Mouse (Mus musculus): ENCODE measurements around the gene Ttc41. TPM values are rescaled to one million over a fixed set of nuclear protein-coding genes. Genes with fewer than 3 reads are reported as not detected.

The Ttc41 gene
- polyA plus RNA-seq, 1 experiment = 1.8 TPM

DNA sequence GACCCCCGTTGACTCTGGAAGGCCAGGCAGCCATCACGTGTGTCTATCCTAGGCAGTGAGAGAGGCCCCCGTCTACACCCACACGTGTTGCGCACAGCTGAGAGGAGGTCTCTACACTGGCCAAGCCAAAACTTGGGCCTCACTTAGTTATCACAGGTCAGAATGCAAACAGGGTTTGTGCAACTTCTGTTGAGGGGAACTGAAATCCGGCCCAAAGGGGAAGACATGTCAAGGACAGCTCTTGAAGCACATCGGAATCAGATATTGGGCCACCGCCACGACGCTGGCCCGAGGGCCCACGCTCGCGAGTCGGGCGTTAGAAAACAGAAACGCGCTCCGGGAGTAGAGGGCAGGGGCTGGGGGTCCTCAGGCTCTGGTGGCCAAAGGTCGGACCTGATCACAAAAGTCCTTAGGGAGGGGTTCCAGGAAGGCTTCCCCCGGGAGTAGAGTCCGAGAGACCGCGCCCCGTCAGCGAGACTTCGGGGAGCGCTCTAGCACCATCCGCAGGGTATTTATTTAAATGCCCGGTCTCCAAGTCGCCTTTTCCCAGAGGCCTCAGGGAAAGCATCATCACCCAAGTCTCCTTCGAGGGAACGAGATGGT lies 921 bp upstream of the Ttc41 start:
- TF ChIP-seq CTCF (IDR thresholded peaks at IDR 0.05; ENCODE audit: low read depth, low read length) (no peak), POLR2A (IDR thresholded peaks at IDR 0.05; ENCODE audit: borderline replicate concordance, low read depth, low read length) (no peak)
- H3K4me1 ChIP-seq (ENCODE audit: control insufficient read depth, insufficient read depth, low read length) = peaks cover 29% of the 10 kb centered on the region
- peak overlapping the region; percentile 88 for H3K4me3 ChIP-seq (ENCODE audit: insufficient read depth, low read length)
- peak overlapping the region; percentile 80 for H3K27ac ChIP-seq (ENCODE audit: insufficient read depth, low read depth, low read length)

DNA sequence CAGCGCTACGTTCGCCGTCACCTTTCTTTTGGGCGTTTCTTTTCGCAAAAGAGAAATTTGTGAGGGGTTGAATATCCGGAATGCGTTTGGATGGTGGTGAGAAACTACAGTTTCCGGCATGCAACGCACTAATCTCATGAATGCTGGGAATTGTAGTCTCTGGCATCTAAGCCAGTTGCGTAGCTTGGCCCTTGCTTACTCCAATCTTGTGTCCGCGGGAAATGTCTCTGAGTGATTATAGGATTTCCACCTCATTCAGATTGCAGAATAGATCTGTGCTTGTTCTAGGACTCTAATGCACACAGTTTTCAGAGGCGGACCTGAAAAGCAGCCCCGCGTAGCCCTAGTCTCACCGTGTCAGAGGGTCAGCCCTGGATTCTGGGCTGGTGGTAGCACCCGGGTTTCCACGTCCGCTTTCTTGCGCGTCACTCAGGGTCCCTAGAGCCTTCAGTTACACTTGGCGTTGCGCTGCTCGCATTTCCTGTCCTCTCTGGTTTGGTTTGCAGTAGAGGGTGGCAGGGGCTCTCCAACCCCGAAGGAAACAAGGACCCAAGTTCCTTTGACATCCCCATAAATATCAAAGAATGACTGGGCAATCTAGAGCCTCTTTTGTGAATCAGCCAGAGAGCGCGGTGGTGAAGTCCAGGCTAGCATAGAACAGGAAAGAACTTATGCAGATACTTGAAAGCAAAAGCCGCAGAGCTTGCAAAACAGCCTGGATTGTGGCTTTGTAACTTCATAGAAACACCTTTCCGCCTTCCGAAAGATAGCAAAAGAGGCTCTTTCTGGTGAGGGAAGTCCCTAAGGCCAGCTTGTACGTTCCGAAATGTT lies 526 bp downstream of the Ttc41 start:
- H3K4me1 ChIP-seq (ENCODE audit: control insufficient read depth, insufficient read depth, low read length) = peaks cover 22% of the 10 kb centered on the region
- H3K4me3 ChIP-seq (ENCODE audit: insufficient read depth, low read length) = peak overlapping the region; percentile 68
- H3K27ac ChIP-seq (ENCODE audit: insufficient read depth, low read depth, low read length) = peak overlapping the region; percentile 91
- no peak for TF ChIP-seq CTCF (IDR thresholded peaks at IDR 0.05; ENCODE audit: low read depth, low read length)
- TF ChIP-seq POLR2A (IDR thresholded peaks at IDR 0.05; ENCODE audit: borderline replicate concordance, low read depth, low read length) = no peak

DNA sequence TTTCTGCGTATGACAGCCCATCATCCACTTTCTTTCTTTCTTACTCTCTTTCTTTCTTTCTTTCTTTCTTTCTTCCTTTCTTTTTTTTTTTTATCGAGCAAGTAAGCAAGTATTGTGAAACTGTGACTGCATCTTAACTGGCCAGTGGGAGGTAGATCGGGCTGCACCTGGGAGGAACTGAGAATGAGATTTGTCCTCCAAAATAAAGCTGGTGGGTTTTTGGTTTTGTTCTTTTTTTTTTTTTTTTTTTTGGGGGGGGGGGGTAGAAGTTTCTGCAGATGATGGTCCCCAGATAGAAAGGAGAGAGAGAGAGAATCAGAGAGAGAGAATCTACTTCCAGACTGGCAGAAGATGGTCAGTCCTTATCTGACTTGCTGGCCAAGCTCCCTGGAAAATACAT lies 1.5 kb downstream of the Ttc41 start:
- H3K4me3 ChIP-seq (ENCODE audit: insufficient read depth, low read length) = no peak overlapping the region
- TF ChIP-seq POLR2A (IDR thresholded peaks at IDR 0.05; ENCODE audit: borderline replicate concordance, low read depth, low read length) (no peak), CTCF (IDR thresholded peaks at IDR 0.05; ENCODE audit: low read depth, low read length) (no peak)
- H3K4me1 ChIP-seq (ENCODE audit: control insufficient read depth, insufficient read depth, low read length) = peaks cover 14% of the 10 kb centered on the region
- peak overlapping the region; percentile 91; the same call in 1 of the 2 replicates for H3K27ac ChIP-seq (ENCODE audit: insufficient read depth, low read depth, low read length)

DNA sequence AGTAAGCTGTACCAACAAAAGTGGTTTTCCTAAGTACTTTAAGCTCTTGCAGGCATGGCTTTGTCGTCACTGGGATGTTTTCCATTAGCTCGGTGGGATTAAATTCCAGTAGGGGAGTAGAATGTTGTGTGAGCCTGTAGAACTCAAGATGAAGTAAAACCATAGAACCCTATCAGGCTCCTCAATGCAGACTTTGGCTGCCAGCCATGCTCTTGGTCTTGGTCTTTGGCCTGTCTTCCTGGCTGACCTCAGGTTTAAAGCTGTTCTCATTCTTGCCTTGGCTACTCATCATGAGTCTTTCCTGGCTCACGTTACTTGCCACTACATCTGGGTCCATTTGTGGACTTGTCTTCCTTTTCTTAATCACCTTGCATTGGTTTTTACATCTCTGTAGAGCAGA lies 6.5 kb downstream of the Ttc41 start:
- peaks cover 4% of the 10 kb centered on the region for H3K4me1 ChIP-seq (ENCODE audit: control insufficient read depth, insufficient read depth, low read length)

DNA sequence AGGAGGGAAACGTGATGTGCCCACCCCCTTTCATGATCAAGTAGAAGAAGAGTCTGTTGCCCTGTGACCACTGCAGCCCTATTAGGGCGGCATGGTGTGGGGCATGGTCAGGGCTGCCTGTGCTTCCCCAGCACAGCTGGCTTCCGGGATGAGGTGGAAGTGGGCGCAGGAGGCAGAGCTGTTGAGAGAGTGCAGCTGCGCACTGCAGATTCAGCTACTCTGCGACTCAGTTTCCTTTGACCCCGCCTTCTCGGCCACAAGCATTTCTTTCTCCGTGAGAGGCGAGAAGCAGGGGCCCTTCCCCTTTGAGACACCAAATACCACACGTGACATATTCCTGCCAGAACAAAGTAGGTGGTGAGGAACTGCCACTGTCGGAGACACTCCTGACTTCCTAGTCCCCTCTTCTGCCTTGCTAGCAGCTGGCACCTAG lies 22.0 kb downstream of the Ttc41 start:
- H3K4me1 ChIP-seq (ENCODE audit: control insufficient read depth, insufficient read depth, low read length) = peaks cover 13% of the 10 kb centered on the region
- peak overlapping the region; percentile 80 for H3K27ac ChIP-seq (ENCODE audit: insufficient read depth, low read depth, low read length)
- peak overlapping the region; percentile 64 for H3K4me3 ChIP-seq (ENCODE audit: insufficient read depth, low read length)
- TF ChIP-seq POLR2A (IDR thresholded peaks at IDR 0.05; ENCODE audit: borderline replicate concordance, low read depth, low read length) = 0 out of 2 replicates have a peak, but pooled peaks have one; percentile 4
- TF ChIP-seq CTCF (IDR thresholded peaks at IDR 0.05; ENCODE audit: low read depth, low read length) = no peak

More for the DNA sequence above, 6.5 kb downstream of the Ttc41 start:
- TF ChIP-seq CTCF (IDR thresholded peaks at IDR 0.05; ENCODE audit: low read depth, low read length) (no peak), POLR2A (IDR thresholded peaks at IDR 0.05; ENCODE audit: borderline replicate concordance, low read depth, low read length) (no peak)
- Histone ChIP-seq H3K4me3 (ENCODE audit: insufficient read depth, low read length) (no peak overlapping the region), H3K27ac (ENCODE audit: insufficient read depth, low read depth, low read length) (no peak overlapping the region)

DNA sequence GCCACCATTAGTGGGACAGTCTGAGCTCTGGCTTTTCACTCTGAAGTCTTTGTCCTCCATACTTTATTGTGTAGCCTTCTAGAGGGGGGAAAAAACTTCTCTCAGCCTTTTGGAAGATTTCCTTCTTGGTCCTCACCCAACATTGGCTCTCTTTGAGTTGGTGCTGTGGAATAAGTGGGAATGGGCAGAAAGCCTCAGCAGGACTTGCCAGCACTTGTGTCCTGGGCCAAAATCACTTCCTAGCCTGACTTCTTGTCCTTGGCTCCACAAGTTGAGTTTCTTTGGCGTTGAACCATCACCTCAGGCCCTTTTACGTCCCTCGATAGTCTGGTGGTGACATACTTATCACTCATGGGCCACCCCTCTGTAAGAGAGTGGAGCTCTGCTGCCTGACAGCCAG lies 22.6 kb downstream of the Ttc41 start:
- H3K4me3 ChIP-seq (ENCODE audit: insufficient read depth, low read length) = peak overlapping the region; percentile 27
- TF ChIP-seq CTCF (IDR thresholded peaks at IDR 0.05; ENCODE audit: low read depth, low read length) (no peak), POLR2A (IDR thresholded peaks at IDR 0.05; ENCODE audit: borderline replicate concordance, low read depth, low read length) (no peak)

DNA sequence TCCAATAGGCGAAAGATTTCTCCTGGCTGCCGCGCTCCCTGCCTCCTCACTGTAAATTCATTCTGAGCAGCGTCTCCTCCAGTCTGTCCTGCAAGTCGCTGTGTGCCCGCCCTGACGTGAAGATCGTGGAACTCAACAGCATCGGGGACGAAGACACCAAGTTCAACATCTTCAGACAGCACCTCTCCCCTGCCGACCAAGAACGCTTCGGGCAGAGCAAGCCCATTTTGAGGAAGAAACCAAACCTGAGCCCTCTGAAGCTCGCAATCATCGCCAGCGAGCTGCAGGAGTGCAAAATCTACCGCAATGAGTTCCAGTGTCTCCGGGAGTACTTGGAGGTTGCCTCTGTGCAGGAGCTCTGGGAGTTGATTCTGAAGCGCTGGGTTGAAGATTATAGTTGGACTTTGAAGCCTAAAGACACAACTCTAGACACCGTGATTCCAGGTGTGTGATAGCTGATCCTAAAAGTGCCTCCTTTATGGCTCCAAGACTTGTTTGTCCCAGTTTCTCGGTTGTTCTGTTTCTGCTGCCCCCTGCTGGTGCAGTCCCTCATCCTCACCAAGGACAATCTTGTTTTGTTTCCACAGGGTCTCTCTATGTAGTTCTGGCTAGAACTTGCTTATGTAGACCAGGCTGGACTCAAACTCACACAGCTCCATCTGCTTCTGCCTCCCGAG lies 25.4 kb downstream of the Ttc41 start:
- no peak overlapping the region for H3K27ac ChIP-seq (ENCODE audit: insufficient read depth, low read depth, low read length)
- peak overlapping the region; percentile 48 for H3K4me3 ChIP-seq (ENCODE audit: insufficient read depth, low read length)
- H3K4me1 ChIP-seq (ENCODE audit: control insufficient read depth, insufficient read depth, low read length) = peaks cover 21% of the 10 kb centered on the region
- TF ChIP-seq CTCF (IDR thresholded peaks at IDR 0.05; ENCODE audit: low read depth, low read length) (peak; percentile 71), POLR2A (IDR thresholded peaks at IDR 0.05; ENCODE audit: borderline replicate concordance, low read depth, low read length) (no peak)

More for the DNA sequence above, 22.6 kb downstream of the Ttc41 start:
- Histone ChIP-seq H3K4me1 (ENCODE audit: control insufficient read depth, insufficient read depth, low read length) (peaks cover 13% of the 10 kb centered on the region), H3K27ac (ENCODE audit: insufficient read depth, low read depth, low read length) (peak overlapping the region; percentile 80)

DNA sequence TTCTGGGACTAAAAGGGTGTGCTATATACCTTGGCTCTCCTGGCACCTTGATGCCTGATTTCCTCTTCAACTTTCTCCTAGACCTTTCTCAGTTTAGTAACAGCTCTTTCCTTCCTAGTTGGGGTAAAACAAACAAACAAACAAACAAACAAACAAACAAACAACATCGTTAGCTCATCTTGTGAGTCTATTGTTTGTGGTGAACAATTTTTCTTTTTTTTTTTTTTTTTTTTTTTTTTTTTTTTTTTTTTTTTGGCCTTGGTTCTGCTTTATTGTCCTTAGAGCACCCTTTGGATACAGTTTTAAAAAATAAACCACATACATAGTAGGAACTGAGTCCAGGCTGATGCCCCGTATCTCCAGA lies 25.9 kb downstream of the Ttc41 start:
- no peak overlapping the region for H3K4me3 ChIP-seq (ENCODE audit: insufficient read depth, low read length)
- no peak overlapping the region for H3K27ac ChIP-seq (ENCODE audit: insufficient read depth, low read depth, low read length)
- TF ChIP-seq POLR2A (IDR thresholded peaks at IDR 0.05; ENCODE audit: borderline replicate concordance, low read depth, low read length) = no peak
- no peak; the same call in 1 of the 2 replicates for TF ChIP-seq CTCF (IDR thresholded peaks at IDR 0.05; ENCODE audit: low read depth, low read length)
- H3K4me1 ChIP-seq (ENCODE audit: control insufficient read depth, insufficient read depth, low read length) = peaks cover 21% of the 10 kb centered on the region

DNA sequence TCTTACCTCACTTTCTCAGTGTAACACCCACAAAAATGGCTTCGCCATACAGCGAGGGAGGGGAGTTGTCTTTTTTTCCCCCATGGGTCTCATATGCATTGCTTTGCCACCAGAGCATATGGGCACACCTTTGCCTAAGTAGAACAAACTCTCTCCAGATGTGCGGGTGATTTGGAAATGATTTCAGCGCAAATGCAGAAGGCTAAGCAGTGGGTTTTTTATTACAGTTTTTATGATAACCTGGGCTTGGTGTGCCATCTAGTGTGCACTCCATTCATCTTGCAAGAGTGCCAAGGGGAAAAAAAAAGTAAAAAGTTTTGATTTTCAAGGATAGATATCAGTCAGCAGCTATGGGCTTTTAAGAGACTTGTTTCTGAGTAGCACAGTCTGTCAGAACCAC lies 29.4 kb downstream of the Ttc41 start:
- Histone ChIP-seq H3K4me1 (ENCODE audit: control insufficient read depth, insufficient read depth, low read length) (peaks cover 8% of the 10 kb centered on the region), H3K27ac (ENCODE audit: insufficient read depth, low read depth, low read length) (no peak overlapping the region), H3K4me3 (ENCODE audit: insufficient read depth, low read length) (no peak overlapping the region)
- TF ChIP-seq CTCF (IDR thresholded peaks at IDR 0.05; ENCODE audit: low read depth, low read length) (no peak), POLR2A (IDR thresholded peaks at IDR 0.05; ENCODE audit: borderline replicate concordance, low read depth, low read length) (no peak)

Data from bone marrow macrophage, adult 2 months (primary cell).